ENCODE assay signal across 9 mouse cellular contexts in the genomic region with DNA sequence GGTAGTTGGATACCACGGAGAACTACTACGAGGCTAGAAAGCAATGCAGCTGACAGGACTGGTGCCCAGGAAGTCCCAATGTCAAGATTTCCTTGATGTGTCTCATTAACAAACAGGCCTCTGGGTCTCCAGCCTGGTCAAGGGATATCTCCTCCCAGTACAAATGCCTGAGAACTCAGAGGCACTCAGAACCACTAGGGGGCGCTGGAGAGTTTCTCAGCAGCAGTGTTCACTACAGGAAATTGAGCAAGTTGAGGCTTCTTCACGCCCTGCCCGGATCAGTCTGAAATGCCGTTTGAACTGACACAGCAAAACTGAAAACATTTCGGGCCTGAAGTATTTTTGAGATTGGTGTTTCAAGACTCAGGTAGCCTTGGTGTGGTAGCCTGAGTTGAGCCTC. TPM values are rescaled to one million over a fixed set of nuclear protein-coding genes. Genes with fewer than 3 reads are reported as not detected.
DNase-seq lines count a peak whose midpoint lies in the region; ATAC-seq and TF ChIP-seq lines count a peak whose summit lies in the region.
"Had no signal": no experiment of that assay in that cellular context is flagged by ENCODE, and none has a peak within 500 bp of the region (broad histone marks: within the 10 kb centered on the region; RNA-seq: fewer than 3 reads in every experiment).

No protein-coding gene starts in this region.

- no peak overlapping the region for H3K27ac ChIP-seq in kidney, postnatal 0 days
- H3K27ac ChIP-seq in liver, embryonic 13.5 days = no peak overlapping the region
- no peak overlapping the region for H3K27ac ChIP-seq in neural tube, embryonic 15.5 days (replicated peaks)

- no peaks in the 10 kb centered on the region for H3K36me3 ChIP-seq in kidney, postnatal 0 days (ENCODE audit: insufficient read depth, low read length)
- H3K36me3 ChIP-seq in liver, embryonic 13.5 days = no peaks in the 10 kb centered on the region
- H3K36me3 ChIP-seq in neural tube, embryonic 15.5 days = no peaks in the 10 kb centered on the region

- no peak overlapping the region for H3K4me2 ChIP-seq in kidney, postnatal 0 days (ENCODE audit: low read length)
- H3K4me2 ChIP-seq in liver, embryonic 13.5 days = no peak overlapping the region
- 0 out of 2 replicates have a peak overlapping the region, but pooled peaks have one; percentile 21 for H3K4me2 ChIP-seq in neural tube, embryonic 15.5 days

- peaks cover 15% of the 10 kb centered on the region for H3K4me1 ChIP-seq in kidney, postnatal 0 days (replicated peaks; ENCODE audit: insufficient read depth, low read length)
- no peaks in the 10 kb centered on the region; the same call in 1 of the 2 replicates for H3K4me1 ChIP-seq in liver, embryonic 13.5 days (replicated peaks)
- H3K4me1 ChIP-seq in neural tube, embryonic 15.5 days = peaks cover 28% of the 10 kb centered on the region

- no peak overlapping the region for H3K4me3 ChIP-seq in kidney, postnatal 0 days (replicated peaks; ENCODE audit: low read depth, low read length)
- no peak overlapping the region for H3K4me3 ChIP-seq in liver, embryonic 13.5 days (replicated peaks)
- no peak overlapping the region for H3K4me3 ChIP-seq in neural tube, embryonic 15.5 days (replicated peaks)
- H3K4me3 ChIP-seq: erythroblast, embryonic 14.5 days had no signal

- H3K9ac ChIP-seq in kidney, postnatal 0 days (ENCODE audit: low read depth, low read length) = no peak overlapping the region
- H3K9ac ChIP-seq in liver, embryonic 13.5 days = no peak overlapping the region
- H3K9ac ChIP-seq in neural tube, embryonic 15.5 days (replicated peaks) = no peak overlapping the region

- 0 out of 2 replicates have a peak, but pooled peaks have one; percentile 47 for ATAC-seq in kidney, postnatal 0 days (replicated peaks; ENCODE audit: low FRiP score, low read depth)
- no peak for ATAC-seq in liver, embryonic 13.5 days (ENCODE audit: low read depth)
- peak; percentile 78 for ATAC-seq in neural tube, embryonic 15.5 days (ENCODE audit: low FRiP score)

- TF ChIP-seq CTCF in kidney, postnatal 0 days (IDR thresholded peaks at IDR 0.05; ENCODE audit: low read depth) = peak; percentile 96

- DNase-seq in 416B (ENCODE audit: low read depth) = peak; percentile 89
- peak; percentile 95 for DNase-seq in adrenal gland, postnatal 10 days
- DNase-seq in embryo, embryonic 9.5 days (ENCODE audit: extremely low spot score) = peak; percentile 91
- DNase-seq in gonadal fat pad, adult 2 months (ENCODE audit: low read depth) = peak; percentile 23
- DNase-seq in kidney, postnatal 0 days (ENCODE audit: low spot score) = peak; percentile 95
- DNase-seq in liver, embryonic 13.5 days = peak; percentile 50
- DNase-seq in thymus, adult 18-20 months = peak; percentile 48 to 56

- no peaks in the 10 kb centered on the region for H3K9me3 ChIP-seq in kidney, postnatal 0 days (replicated peaks; ENCODE audit: low read length)
- H3K9me3 ChIP-seq in liver, embryonic 13.5 days (replicated peaks) = no peaks in the 10 kb centered on the region
- H3K9me3 ChIP-seq in neural tube, embryonic 15.5 days (replicated peaks) = no peaks in the 10 kb centered on the region

- 2% methylated on average over 7 of the region's 7 CpGs for WGBS in kidney, postnatal 0 days
- 2% methylated on average over 7 of the region's 7 CpGs for whole genome bisulfite sequencing in liver, embryonic 13.5 days (ENCODE audit: insufficient replicate concordance)
- WGBS in neural tube, embryonic 15.5 days = 3% methylated on average over 7 of the region's 7 CpGs

- peaks cover 7% of the 10 kb centered on the region for H3K27me3 ChIP-seq in kidney, postnatal 0 days (ENCODE audit: insufficient read depth, low read length)
- H3K27me3 ChIP-seq in liver, embryonic 13.5 days = peaks cover 65% of the 10 kb centered on the region
- peaks cover 65% of the 10 kb centered on the region for H3K27me3 ChIP-seq in neural tube, embryonic 15.5 days (replicated peaks)

RNA-seq across cellular contexts. Expression of gene Col13a1, which starts 1.5 kb away (rescaled TPM):
- 10 to 100 TPM in 1 of 2 experiments, 1 to 10 TPM in 1; 8.4 to 11.1 TPM for total RNA-seq in adrenal gland, postnatal 10 days (2021)
- 0.97 and 1.8 TPM in 2 replicates for polyA plus RNA-seq in gonadal fat pad, adult 2 months (2012; rRNA removed)
- 5.8 and 7.3 TPM in 2 replicates for polyA plus RNA-seq in kidney, postnatal 0 days (2015; fragmentation: Nextera tagmentation; extraction: Ambion mirVana)
- polyA plus RNA-seq in liver, embryonic 13.5 days (2015; fragmentation: Nextera tagmentation; extraction: Ambion mirVana) = 1.3 and 1.4 TPM in 2 replicates
- polyA plus RNA-seq in neural tube, embryonic 15.5 days (2015; fragmentation: Nextera tagmentation; extraction: Ambion mirVana) = 3.5 and 4.3 TPM in 2 replicates

Comparison
In these comparisons a context has a peak if more than half of its experiments do, and no peak if none do; other contexts are left out.
1. DNase-seq: peak in every context shown above with its lines; median percentile 95 in adrenal gland, postnatal 10 days; 95 in kidney, postnatal 0 days; 91 in embryo, embryonic 9.5 days; 89 in 416B; 52 in thymus, adult 18-20 months; 50 in liver, embryonic 13.5 days; 23 in gonadal fat pad, adult 2 months.